Mouse (Mus musculus) mouse embryonic stem cell (cell line): ENCODE measurements around the gene Nthl1.
"Not testable (repeated sequence)": the region's sequence is repeated elsewhere in the genome, so short reads cannot be mapped to it uniquely, and the experiment has no call there.

Experiments
- in situ Hi-C, 2 experiments: fragments of 300-500 bp; cut with MboI; formaldehyde crosslinking; loops; 1 replicate in 1 of 2; 3 replicates in 1 of 2; pipeline ENCODE4 v1.14.3; 2019 to 2020; ENCODE audit warnings: low sequenced_read_pairs in 2 of 2, low pct_unique_long_range_greater_than_20kb in 1 of 2, mixed read lengths in 1 of 2; ENCODE audit not compliant: unreplicated experiment in 1 of 2

Nthl1 gene

GRCm38 (mm10) chr17:24644875-24645721 lies 12.6 kb downstream of the Nthl1 start:
- in situ Hi-C loops = no loop called here

GRCm38 (mm10) chr17:24645916-24646315 lies 13.4 kb downstream of the Nthl1 start:
- in situ Hi-C loops = no loop called here

- in situ Hi-C loops = no loop called here
Observed at GRCm38 (mm10) chr17:24646381-24646780, 13.9 kb downstream of the Nthl1 start.

- in situ Hi-C loops = no loop called here
Observed at GRCm38 (mm10) chr17:24647493-24647892, 15.0 kb downstream of the Nthl1 start.

GRCm38 (mm10) chr17:24648731-24649377 lies 16.4 kb downstream of the Nthl1 start:
- in situ Hi-C loops = no loop called here

GRCm38 (mm10) chr17:24649581-24650069 lies 17.1 kb downstream of the Nthl1 start:
- in situ Hi-C loops = no loop called here

GRCm38 (mm10) chr17:24650070-24650616 lies 17.7 kb downstream of the Nthl1 start, which contains the start of gene Slc9a3r2:
Gene Slc9a3r2 (minus strand): TSS chr17:24650327.
- in situ Hi-C loops = no loop called here

- in situ Hi-C loops = no loop called here
Observed at GRCm38 (mm10) chr17:24650766-24651165, 18.3 kb downstream of the Nthl1 start.

- in situ Hi-C loops = no loop called here
Observed at GRCm38 (mm10) chr17:24651835-24652234, 19.4 kb downstream of the Nthl1 start.

- in situ Hi-C loops = no loop called here
Observed at GRCm38 (mm10) chr17:24653967-24654710, 21.7 kb downstream of the Nthl1 start.

- in situ Hi-C loops = no loop called here
Observed at GRCm38 (mm10) chr17:24654969-24655368, 22.5 kb downstream of the Nthl1 start.

GRCm38 (mm10) chr17:24658017-24658758 lies 25.7 kb downstream of the Nthl1 start, which contains the start of gene Npw:
Gene Npw (minus strand): TSS chr17:24658457.
- in situ Hi-C loops = no loop called here

- in situ Hi-C loops = not testable (repeated sequence)
Observed at GRCm38 (mm10) chr17:24667011-24667410, 34.5 kb downstream of the Nthl1 start.

- in situ Hi-C loops = no loop called here
Observed at GRCm38 (mm10) chr17:24667416-24667815, 34.9 kb downstream of the Nthl1 start.

GRCm38 (mm10) chr17:24669214-24669544 lies 36.7 kb downstream of the Nthl1 start:
- in situ Hi-C loops = not testable (repeated sequence)

GRCm38 (mm10) chr17:24669545-24670245 lies 37.2 kb downstream of the Nthl1 start, which contains the start of gene Zfp598:
Gene Zfp598 (plus strand): TSS chr17:24669687.
- in situ Hi-C loops = no loop called here

GRCm38 (mm10) chr17:24670246-24670844 lies 37.9 kb downstream of the Nthl1 start:
- in situ Hi-C loops = no loop called here
